Mouse (Mus musculus): ENCODE measurements around the gene Lrrc8a. TPM values are rescaled to one million over a fixed set of nuclear protein-coding genes. Genes with fewer than 3 reads are reported as not detected.

The Lrrc8a gene
- total RNA-seq, 4 experiments from 2014 or later: 13.2 to 20.1 (median 15.3) TPM

DNA sequence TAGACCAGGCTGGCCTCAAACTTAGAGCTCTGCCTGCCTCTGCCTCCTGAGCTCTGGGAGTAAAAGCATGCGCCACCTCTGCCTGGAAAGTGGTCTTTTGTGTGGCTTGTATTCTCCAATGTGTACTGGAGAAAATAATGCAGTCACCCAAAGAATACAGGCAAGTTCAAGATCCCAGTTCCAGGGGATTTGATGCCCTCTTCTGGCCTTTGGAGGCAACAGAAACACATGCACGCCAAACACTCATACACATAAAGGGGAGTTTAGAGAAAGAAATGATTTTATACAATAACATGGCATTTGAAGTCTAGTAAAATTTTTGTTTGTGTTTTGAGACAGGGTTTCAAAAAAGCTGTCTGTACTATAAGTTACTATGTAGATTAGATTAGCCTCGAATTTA, 62.0 kb downstream of the Lrrc8a start:
- no peak for DNase-seq (ENCODE audit: low spot score in 2 of 2)

DNA sequence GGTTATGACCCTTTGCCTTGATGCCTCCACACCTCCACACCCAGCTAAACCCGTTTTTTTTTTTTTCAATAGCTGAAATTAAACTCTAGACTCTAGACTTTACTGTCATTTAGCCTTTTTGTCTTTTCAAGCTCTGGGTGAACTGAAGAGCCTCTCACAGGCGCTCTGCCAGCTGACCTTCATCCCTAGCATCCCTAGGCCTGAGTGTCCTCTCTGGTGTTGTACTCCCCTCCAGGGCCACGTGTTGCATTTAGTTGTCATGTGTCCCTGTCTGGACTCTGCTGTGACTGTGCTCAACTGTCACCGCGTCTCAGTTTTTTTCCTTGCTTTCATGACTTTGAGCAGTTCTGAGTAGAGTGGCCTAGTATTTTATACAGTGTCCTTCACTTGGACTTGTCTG, 62.5 kb downstream of the Lrrc8a start:
- no peak for DNase-seq (ENCODE audit: low spot score in 2 of 2)

DNA sequence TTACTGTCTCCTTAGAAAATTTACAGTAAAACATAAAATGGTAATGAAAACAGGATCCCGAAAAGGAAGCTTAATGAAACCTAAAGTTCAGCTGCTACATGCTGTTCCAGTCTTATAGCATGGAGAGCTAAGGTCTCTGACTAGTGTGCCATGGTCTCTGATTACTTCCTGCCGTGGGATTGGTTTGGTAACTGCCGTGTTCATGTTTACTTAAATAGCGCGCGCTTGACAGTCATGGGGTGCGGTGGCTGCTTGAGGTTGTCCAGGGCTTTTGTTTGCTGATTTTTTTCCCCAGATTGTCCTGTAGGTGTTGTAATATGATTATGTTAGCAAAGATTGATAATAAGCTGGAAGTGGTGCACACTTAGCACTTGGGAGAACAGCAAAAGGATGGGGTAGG, 68.6 kb downstream of the Lrrc8a start:
- DNase-seq (ENCODE audit: low spot score in 2 of 2): no peak

DNA sequence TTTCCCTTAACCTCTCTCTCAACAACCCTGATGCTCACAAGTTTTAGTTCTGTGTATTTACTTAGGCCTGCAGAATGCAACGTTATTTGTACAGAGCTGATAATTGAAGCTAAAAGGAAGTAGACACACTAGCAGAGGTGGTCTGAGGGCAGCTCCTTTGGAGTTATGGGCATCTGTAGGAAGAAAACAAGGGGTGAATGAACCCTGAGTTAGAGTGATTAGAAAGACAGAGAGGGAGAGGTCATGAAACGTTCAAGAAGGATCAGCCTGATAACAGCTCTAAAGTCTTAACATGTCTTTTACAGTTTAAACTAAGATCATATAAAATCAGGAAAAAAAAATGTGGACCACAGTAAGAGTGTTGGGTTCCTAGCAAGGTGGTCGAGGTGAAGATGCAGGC, 71.8 kb downstream of the Lrrc8a start:
- DNase-seq (ENCODE audit: low spot score in 2 of 2): no peak

DNA sequence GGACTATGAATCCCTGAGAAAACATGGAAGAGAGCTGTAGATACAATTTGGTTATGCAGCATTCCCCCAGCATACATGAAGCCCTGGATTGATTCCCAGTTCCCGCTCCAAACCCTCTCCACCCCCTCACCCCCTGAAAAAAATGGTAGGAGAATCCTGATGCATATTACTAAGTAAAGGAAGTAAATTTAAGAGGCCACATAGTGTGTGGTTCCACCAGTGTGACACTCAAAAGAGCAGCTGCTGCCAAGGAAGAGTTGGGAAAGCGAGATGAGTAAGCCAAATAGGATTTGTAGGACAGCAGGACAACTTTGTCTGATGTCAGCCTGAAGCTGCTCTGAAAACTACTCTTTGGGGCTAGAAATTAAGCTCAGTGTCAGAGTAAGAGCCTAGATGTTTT, 74.0 kb downstream of the Lrrc8a start:
- no peak for DNase-seq (ENCODE audit: low spot score in 2 of 2)

Other genes with a start within 250 kb of the Lrrc8a start
- 1 to 10 TPM; 3.9 to 5.6 (median 4.3) TPM for gene Wdr34, start 188.8 kb upstream of the Lrrc8a start, total RNA-seq (2022)
- 100 to 1,000 TPM; 106 to 121 (median 118) TPM for gene Set, start 180.3 kb upstream of the Lrrc8a start, total RNA-seq (2022)
- gene Pkn3, start 160.0 kb upstream of the Lrrc8a start, total RNA-seq (2022): 1 to 10 TPM; 2.1 to 3.2 (median 2.7) TPM
- 1 to 10 TPM; 3.1 to 3.9 (median 3.4) TPM for gene Zdhhc12, start 144.1 kb upstream of the Lrrc8a start, total RNA-seq (2022)
- 10 to 100 TPM; 23.5 to 24.8 (median 24.3) TPM for gene Zer1, start 113.1 kb upstream of the Lrrc8a start, total RNA-seq (2022)
- gene Tbc1d13, start 104.0 kb upstream of the Lrrc8a start, total RNA-seq (2022): 10 to 100 TPM; 11.1 to 13.9 (median 11.2) TPM
- gene Endog, start 66.2 kb upstream of the Lrrc8a start, total RNA-seq (2022): 10 to 100 TPM; 50.3 to 59.4 (median 56.9) TPM
- gene Spout1, start 59.3 kb upstream of the Lrrc8a start, total RNA-seq (2022): 1 to 10 TPM; 3.4 to 5.1 (median 4.3) TPM
- 10 to 100 TPM; 23.0 to 28.7 (median 26.8) TPM for gene Kyat1, start 31.9 kb upstream of the Lrrc8a start, total RNA-seq (2022)
- gene Gm28035, start 2.9 kb downstream of the Lrrc8a start, total RNA-seq (2022): under 1 TPM in 3 of 4 experiments, not detected in 1; 0.22 to 0.78 (median 0.40) TPM
- 10 to 100 TPM in 2 of 4 experiments, 1 to 10 TPM in 2; 7.7 to 14.2 (median 11.0) TPM for gene Phyhd1, start 28.5 kb downstream of the Lrrc8a start, total RNA-seq (2022)
- not detected for gene Gm28038, start 43.3 kb downstream of the Lrrc8a start, total RNA-seq (2022)
- 10 to 100 TPM; 20.5 to 26.2 (median 24.6) TPM for gene Dolk, start 48.6 kb downstream of the Lrrc8a start, total RNA-seq (2022)
- gene Nup188, start 48.7 kb downstream of the Lrrc8a start, total RNA-seq (2022): 1 to 10 TPM; 6.0 to 8.8 (median 7.2) TPM
- 10 to 100 TPM; 15.3 to 18.5 (median 16.8) TPM for gene Sh3glb2, start 121.6 kb downstream of the Lrrc8a start, total RNA-seq (2022)
- 10 to 100 TPM; 13.2 to 29.8 (median 17.4) TPM for gene Miga2, start 126.5 kb downstream of the Lrrc8a start, total RNA-seq (2022)
- 1 to 10 TPM; 3.9 to 4.5 (median 4.1) TPM for gene Dolpp1, start 154.5 kb downstream of the Lrrc8a start, total RNA-seq (2022)
- 100 to 1,000 TPM; 355 to 420 (median 382) TPM for gene Crat, start 178.1 kb downstream of the Lrrc8a start, total RNA-seq (2022)
- 10 to 100 TPM; 55.6 to 70.0 (median 63.9) TPM for gene Ptpa, start 178.3 kb downstream of the Lrrc8a start, total RNA-seq (2022)
- 1 to 10 TPM in 3 of 4 experiments, under 1 TPM in 1; 0.96 to 1.7 (median 1.4) TPM for gene Ier5l, start 236.5 kb downstream of the Lrrc8a start, total RNA-seq (2022)